Mouse (Mus musculus): Measurements from ENCODE around the gene Fam189a2. TPM values are rescaled to one million over a fixed set of nuclear protein-coding genes. Genes with fewer than 3 reads are reported as not detected.
A peak's percentile ranks its signal among the peaks of the same experiment; 100 is the strongest.

The Fam189a2 gene
- polyA plus RNA-seq, 1 experiment from 2014 or later, result 5.9 TPM

GRCm38 (mm10) chr19:23968862-23969225 is 62.0 kb downstream of the Fam189a2 start:
- no peak for ATAC-seq (replicated peaks; ENCODE audit: insufficient number of reproducible peaks, insufficient read depth, low FRiP score, low read depth)
- WGBS, result 86% methylated on average over 2 of the region's 2 CpGs
- peaks cover 78% of the 10 kb centered on the region for H3K4me1 ChIP-seq (replicated peaks)

GRCm38 (mm10) chr19:23968125-23968861 is 62.5 kb downstream of the Fam189a2 start:
- no peaks in the 10 kb centered on the region for H3K27me3 ChIP-seq
- H3K27ac ChIP-seq, result peak overlapping the region; percentile 85
- H3K4me1 ChIP-seq (replicated peaks), result peaks cover 73% of the 10 kb centered on the region
- H3K9me3 ChIP-seq (replicated peaks), result no peaks in the 10 kb centered on the region
- H3K9ac ChIP-seq, result no peak overlapping the region
- H3K4me3 ChIP-seq, result no peak overlapping the region
- ATAC-seq (replicated peaks; ENCODE audit: insufficient number of reproducible peaks, insufficient read depth, low FRiP score, low read depth), result no peak
- no peak overlapping the region for H3K4me2 ChIP-seq
- 60% methylated on average over 5 of the region's 5 CpGs for WGBS
- H3K36me3 ChIP-seq, result no peaks in the 10 kb centered on the region

More at GRCm38 (mm10) chr19:23968862-23969225, 62.0 kb downstream of the Fam189a2 start:
- H3K9ac ChIP-seq, result no peak overlapping the region
- H3K27ac ChIP-seq, result peak overlapping the region; percentile 85
- no peaks in the 10 kb centered on the region for H3K9me3 ChIP-seq (replicated peaks)
- H3K4me2 ChIP-seq, result no peak overlapping the region
- H3K4me3 ChIP-seq, result no peak overlapping the region
- no peaks in the 10 kb centered on the region for H3K27me3 ChIP-seq
- no peaks in the 10 kb centered on the region for H3K36me3 ChIP-seq

- Histone ChIP-seq H3K4me2 (0 out of 2 replicates have a peak overlapping the region, but pooled peaks have one; percentile 2), H3K27ac (peak overlapping the region; percentile 85), H3K36me3 (no peaks in the 10 kb centered on the region), H3K4me3 (no peak overlapping the region), H3K9me3 (replicated peaks) (no peaks in the 10 kb centered on the region), H3K27me3 (no peaks in the 10 kb centered on the region), H3K9ac (peak overlapping the region; percentile 25; the same call in 1 of the 2 replicates), H3K4me1 (replicated peaks) (peaks cover 61% of the 10 kb centered on the region)
- peak; percentile 44; the same call in 1 of the 2 replicates for ATAC-seq (replicated peaks; ENCODE audit: insufficient number of reproducible peaks, insufficient read depth, low FRiP score, low read depth)
- WGBS, result 22% methylated on average over 2 of the region's 2 CpGs
Observed at GRCm38 (mm10) chr19:23967156-23967555, 63.7 kb downstream of the Fam189a2 start.

- 87% methylated on average over 9 of the region's 9 CpGs for WGBS
- peaks cover 60% of the 10 kb centered on the region for H3K4me1 ChIP-seq (replicated peaks)
Observed at GRCm38 (mm10) chr19:23966376-23966775, 64.4 kb downstream of the Fam189a2 start.

GRCm38 (mm10) chr19:23964401-23964910 is 66.4 kb downstream of the Fam189a2 start:
- H3K9me3 ChIP-seq (replicated peaks), result no peaks in the 10 kb centered on the region
- peaks cover 62% of the 10 kb centered on the region for H3K4me1 ChIP-seq (replicated peaks)
- H3K36me3 ChIP-seq, result no peaks in the 10 kb centered on the region
- H3K27ac ChIP-seq, result peak overlapping the region; percentile 36
- H3K27me3 ChIP-seq, result no peaks in the 10 kb centered on the region
- H3K4me3 ChIP-seq, result no peak overlapping the region
- H3K9ac ChIP-seq, result 0 out of 2 replicates have a peak overlapping the region, but pooled peaks have one; percentile 9
- ATAC-seq (replicated peaks; ENCODE audit: insufficient number of reproducible peaks, insufficient read depth, low FRiP score, low read depth), result no peak
- no peak overlapping the region for H3K4me2 ChIP-seq
- 41% methylated on average over 10 of the region's 10 CpGs for WGBS

More at GRCm38 (mm10) chr19:23966376-23966775, 64.4 kb downstream of the Fam189a2 start:
- no peak overlapping the region for H3K4me2 ChIP-seq
- H3K9me3 ChIP-seq (replicated peaks), result no peaks in the 10 kb centered on the region
- no peak overlapping the region for H3K9ac ChIP-seq
- ATAC-seq (replicated peaks; ENCODE audit: insufficient number of reproducible peaks, insufficient read depth, low FRiP score, low read depth), result no peak
- no peaks in the 10 kb centered on the region for H3K27me3 ChIP-seq
- H3K4me3 ChIP-seq, result no peak overlapping the region
- no peaks in the 10 kb centered on the region for H3K36me3 ChIP-seq
- peak overlapping the region; percentile 85 for H3K27ac ChIP-seq

- H3K9ac ChIP-seq, result no peak overlapping the region
- no peak overlapping the region for H3K27ac ChIP-seq
- no peaks in the 10 kb centered on the region for H3K27me3 ChIP-seq
- 1% methylated on average over 8 of the region's 8 CpGs for WGBS
- H3K36me3 ChIP-seq, result no peaks in the 10 kb centered on the region
- peak; percentile 44; the same call in 1 of the 2 replicates for ATAC-seq (replicated peaks; ENCODE audit: insufficient number of reproducible peaks, insufficient read depth, low FRiP score, low read depth)
- H3K4me2 ChIP-seq, result no peak overlapping the region
- no peak overlapping the region for H3K4me3 ChIP-seq
- peaks cover 52% of the 10 kb centered on the region for H3K4me1 ChIP-seq (replicated peaks)
- no peaks in the 10 kb centered on the region for H3K9me3 ChIP-seq (replicated peaks)
Observed at GRCm38 (mm10) chr19:23961516-23961915, 69.3 kb downstream of the Fam189a2 start.

- Histone ChIP-seq H3K4me3 (no peak overlapping the region), H3K36me3 (no peaks in the 10 kb centered on the region), H3K9ac (no peak overlapping the region), H3K4me1 (replicated peaks) (peaks cover 54% of the 10 kb centered on the region), H3K27ac (0 out of 2 replicates have a peak overlapping the region, but pooled peaks have one; percentile 5), H3K27me3 (no peaks in the 10 kb centered on the region), H3K9me3 (replicated peaks) (no peaks in the 10 kb centered on the region), H3K4me2 (no peak overlapping the region)
- 82% methylated on average over 6 of the region's 6 CpGs for WGBS
- no peak for ATAC-seq (replicated peaks; ENCODE audit: insufficient number of reproducible peaks, insufficient read depth, low FRiP score, low read depth)
Observed at GRCm38 (mm10) chr19:23960831-23961447, 69.9 kb downstream of the Fam189a2 start.

GRCm38 (mm10) chr19:23960275-23960674 is 70.5 kb downstream of the Fam189a2 start:
- Histone ChIP-seq H3K36me3 (no peaks in the 10 kb centered on the region), H3K4me3 (no peak overlapping the region), H3K27me3 (no peaks in the 10 kb centered on the region), H3K9ac (no peak overlapping the region), H3K9me3 (replicated peaks) (no peaks in the 10 kb centered on the region), H3K4me1 (replicated peaks) (peaks cover 54% of the 10 kb centered on the region), H3K4me2 (no peak overlapping the region), H3K27ac (0 out of 2 replicates have a peak overlapping the region, but pooled peaks have one; percentile 12)
- 51% methylated on average over 3 of the region's 3 CpGs for WGBS
- no peak for ATAC-seq (replicated peaks; ENCODE audit: insufficient number of reproducible peaks, insufficient read depth, low FRiP score, low read depth)

- H3K4me3 ChIP-seq, result no peak overlapping the region
- H3K4me2 ChIP-seq, result no peak overlapping the region
- H3K36me3 ChIP-seq, result no peaks in the 10 kb centered on the region
- no peaks in the 10 kb centered on the region for H3K9me3 ChIP-seq (replicated peaks)
- H3K4me1 ChIP-seq (replicated peaks), result peaks cover 54% of the 10 kb centered on the region
- H3K9ac ChIP-seq, result no peak overlapping the region
- ATAC-seq (replicated peaks; ENCODE audit: insufficient number of reproducible peaks, insufficient read depth, low FRiP score, low read depth), result 0 out of 2 replicates have a peak, but pooled peaks have one; percentile 22
- H3K27ac ChIP-seq, result 0 out of 2 replicates have a peak overlapping the region, but pooled peaks have one; percentile 12
- WGBS, result 31% methylated on average over 7 of the region's 7 CpGs
- H3K27me3 ChIP-seq, result no peaks in the 10 kb centered on the region
Observed at GRCm38 (mm10) chr19:23959870-23960269, 70.9 kb downstream of the Fam189a2 start.

- 44% methylated on average over 6 of the region's 6 CpGs for WGBS
- no peak overlapping the region for H3K4me3 ChIP-seq
- H3K9me3 ChIP-seq (replicated peaks), result no peaks in the 10 kb centered on the region
- no peak for ATAC-seq (replicated peaks; ENCODE audit: insufficient number of reproducible peaks, insufficient read depth, low FRiP score, low read depth)
- H3K27me3 ChIP-seq, result no peaks in the 10 kb centered on the region
- no peak overlapping the region for H3K9ac ChIP-seq
- no peaks in the 10 kb centered on the region for H3K36me3 ChIP-seq
- H3K4me1 ChIP-seq (replicated peaks), result peaks cover 45% of the 10 kb centered on the region
- H3K4me2 ChIP-seq, result no peak overlapping the region
- no peak overlapping the region for H3K27ac ChIP-seq
Observed at GRCm38 (mm10) chr19:23958925-23959324, 71.9 kb downstream of the Fam189a2 start.

- Histone ChIP-seq H3K4me2 (no peak overlapping the region), H3K9ac (no peak overlapping the region), H3K9me3 (replicated peaks) (no peaks in the 10 kb centered on the region), H3K27me3 (no peaks in the 10 kb centered on the region), H3K4me3 (no peak overlapping the region), H3K27ac (no peak overlapping the region), H3K4me1 (replicated peaks) (peaks cover 45% of the 10 kb centered on the region), H3K36me3 (no peaks in the 10 kb centered on the region)
- WGBS, result 51% methylated on average over 7 of the region's 7 CpGs
- ATAC-seq (replicated peaks; ENCODE audit: insufficient number of reproducible peaks, insufficient read depth, low FRiP score, low read depth), result no peak
Observed at GRCm38 (mm10) chr19:23957563-23957962, 73.3 kb downstream of the Fam189a2 start.

All from heart, embryonic 15.5 days (tissue).